Mouse (Mus musculus): ENCODE results near the gene Filip1l.

GRCm38 (mm10) chr16:57500851-57501250 is 148.0 kb downstream of the Filip1l start:
- TF ChIP-seq CTCF (IDR thresholded peaks at IDR 0.05; ENCODE audit: low read depth) (no peak), EP300 (optimal IDR thresholded peaks at IDR 0.05) (no peak)
